Mouse (Mus musculus): Measurements from ENCODE around the gene Gprc5a. TPM values are rescaled to one million over a fixed set of nuclear protein-coding genes. Genes with fewer than 3 reads are reported as not detected.

The Gprc5a gene
- total RNA-seq, 1 experiment from 2014 or later: 0.67 TPM

DNA sequence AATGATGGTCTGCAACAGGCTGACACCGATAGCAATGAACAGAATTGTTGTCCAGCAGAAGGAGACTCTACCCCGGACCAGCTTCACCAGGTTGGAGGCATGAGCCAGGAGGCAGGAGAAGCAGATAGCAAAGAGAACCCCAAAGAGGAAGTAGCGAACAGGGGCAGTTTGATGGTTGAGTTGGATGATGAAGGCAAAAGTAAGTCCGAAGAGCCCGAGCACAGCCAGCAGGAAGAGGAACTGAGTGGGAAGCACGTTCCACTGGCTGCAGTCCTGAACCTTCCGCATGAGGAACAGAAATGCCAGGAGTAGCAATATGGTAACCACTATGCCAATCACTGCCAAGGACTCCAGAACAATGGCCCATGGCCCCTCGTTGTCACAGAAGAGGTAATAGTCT is 51.0 kb downstream of the Gprc5a start:
- ATAC-seq (replicated peaks; ENCODE audit: insufficient number of reproducible peaks, low FRiP score, low TSS enrichment, poor library complexity, severe bottlenecking): no peak

DNA sequence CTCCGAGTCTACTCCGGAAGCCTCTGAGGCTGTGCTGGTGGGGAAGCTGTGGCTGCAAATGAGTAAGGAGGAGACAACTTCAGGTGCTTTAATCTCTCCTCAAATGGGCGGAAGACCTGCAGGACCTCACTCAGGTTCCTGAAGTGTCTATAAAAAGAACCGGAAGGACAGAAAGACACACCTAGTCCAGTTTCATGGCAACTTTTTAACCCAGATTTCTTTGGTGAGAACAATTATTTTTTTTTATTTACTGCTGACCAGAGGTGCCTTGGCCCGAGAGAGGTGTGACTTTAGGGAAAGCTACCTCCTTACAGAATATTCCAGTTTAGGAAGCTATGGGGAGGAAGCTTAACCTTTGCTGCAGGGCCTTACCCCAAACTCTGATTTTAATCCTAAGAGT is 52.7 kb downstream of the Gprc5a start, which contains the start of gene Gprc5d:
TSS of gene Gprc5d (minus strand) at position 101 of the 400 bp plus-strand sequence.
- ATAC-seq (replicated peaks; ENCODE audit: insufficient number of reproducible peaks, low FRiP score, low TSS enrichment, poor library complexity, severe bottlenecking): no peak

DNA sequence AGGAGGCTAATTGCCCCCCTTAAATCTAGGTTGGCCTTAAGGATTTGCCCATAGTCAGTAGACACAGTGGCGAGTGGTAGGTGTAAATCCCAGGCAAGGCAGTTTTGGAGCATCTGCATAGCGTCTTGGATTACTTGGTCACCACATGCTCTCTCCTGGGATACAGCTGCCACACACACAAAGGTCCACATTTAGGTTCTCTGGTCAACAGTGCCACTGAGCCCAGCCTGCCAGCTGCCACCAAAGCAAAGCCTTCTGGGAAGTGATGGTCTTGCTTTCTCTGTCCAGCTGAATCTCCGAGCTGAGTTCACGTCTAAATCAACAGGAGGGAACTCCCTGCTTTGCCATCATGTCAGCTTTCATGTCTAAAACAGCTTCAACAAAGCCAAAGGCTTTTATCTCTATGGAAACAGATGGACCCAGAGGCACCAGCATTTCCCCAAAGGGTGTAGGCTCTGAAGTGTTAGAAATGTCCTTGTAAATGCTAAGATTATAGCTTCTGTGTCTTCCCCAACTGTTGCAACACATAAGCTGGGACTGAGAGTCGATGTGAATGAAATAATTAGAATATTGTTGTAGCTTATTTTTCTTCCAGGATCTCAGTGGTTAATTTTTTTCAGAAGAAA is 59.4 kb downstream of the Gprc5a start:
- no peak for ATAC-seq (replicated peaks; ENCODE audit: insufficient number of reproducible peaks, low FRiP score, low TSS enrichment, poor library complexity, severe bottlenecking)

DNA sequence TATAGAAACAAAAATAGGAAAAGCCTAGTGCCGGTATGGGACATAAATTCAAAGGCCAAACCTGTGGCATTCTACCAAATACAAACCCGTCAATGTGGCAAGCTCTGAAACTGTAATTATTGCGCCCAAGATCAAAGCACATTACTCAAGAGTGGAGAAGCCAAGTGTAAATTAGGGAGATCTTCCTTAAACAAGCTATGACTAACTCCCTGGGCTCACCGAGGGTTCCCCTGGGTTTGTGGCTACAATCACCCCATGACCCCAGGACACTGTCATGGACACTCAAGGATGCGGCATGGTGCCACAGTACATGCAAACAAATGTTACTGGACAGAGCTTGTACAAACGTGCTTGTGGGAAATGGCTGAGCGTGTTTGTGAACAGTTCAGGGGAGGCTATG is 67.6 kb downstream of the Gprc5a start:
- no peak for ATAC-seq (replicated peaks; ENCODE audit: insufficient number of reproducible peaks, low FRiP score, low TSS enrichment, poor library complexity, severe bottlenecking)

DNA sequence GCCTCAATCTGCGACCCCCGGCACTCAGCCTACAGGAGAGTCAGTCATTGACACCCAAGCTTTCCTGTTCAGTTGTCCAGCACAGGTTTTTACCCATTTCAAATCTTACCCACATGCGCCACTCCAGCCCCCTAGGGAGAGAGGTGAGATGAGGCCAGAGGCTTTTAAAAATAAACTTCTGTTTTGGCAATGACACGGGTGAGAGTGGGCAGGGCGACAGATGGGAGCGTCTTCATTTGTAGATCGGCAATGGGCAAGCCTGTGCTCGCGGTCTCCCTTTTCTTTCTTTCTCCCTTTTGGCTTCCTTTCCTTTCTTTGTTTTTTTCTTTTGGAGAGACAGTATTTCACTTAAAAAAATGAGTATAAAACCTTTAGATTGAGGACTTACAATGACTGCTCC is 68.0 kb downstream of the Gprc5a start:
- no peak for ATAC-seq (replicated peaks; ENCODE audit: insufficient number of reproducible peaks, low FRiP score, low TSS enrichment, poor library complexity, severe bottlenecking)

Other genes with a start within 250 kb of the Gprc5a start
- gene Crebl2, start 235.5 kb upstream of the Gprc5a start, total RNA-seq (2017): 25.9 to 36.8 TPM (median 29.9 TPM) in 3 replicates
- gene Gpr19, start 167.1 kb upstream of the Gprc5a start, total RNA-seq (2017): 5.4 to 11.0 TPM (median 6.3 TPM) in 3 replicates
- gene Cdkn1b, start 145.2 kb upstream of the Gprc5a start, total RNA-seq (2017): 272 to 301 TPM (median 295 TPM) in 3 replicates
- gene Apold1, start 83.9 kb upstream of the Gprc5a start, total RNA-seq (2017): 0.32 to 0.49 TPM (median 0.38 TPM) in 3 replicates
- 104 to 152 TPM (median 151 TPM) in 3 replicates for gene Ddx47, start 54.0 kb upstream of the Gprc5a start, total RNA-seq (2017)
- not detected in 3 replicates for gene Gprc5d, start 52.6 kb downstream of the Gprc5a start, total RNA-seq (2017)
- 0.86 to 3.1 TPM (median 1.3 TPM) in 3 replicates for gene Fam234b, start 132.3 kb downstream of the Gprc5a start, total RNA-seq (2017)
- 1.1 to 4.2 TPM (median 1.6 TPM) in 3 replicates for gene Hebp1, start 132.4 kb downstream of the Gprc5a start, total RNA-seq (2017)
- gene Gsg1, start 188.7 kb downstream of the Gprc5a start, total RNA-seq (2017): 0.29 to 0.75 TPM in 2 of 3 replicates, not detected in the other
- 0.49 TPM in 1 of 3 replicates, not detected in the others for gene Pbp2, start 244.8 kb downstream of the Gprc5a start, total RNA-seq (2017)

All from monocyte, adult 5-6 weeks (primary cell).